Mouse (Mus musculus): ENCODE data around the gene Nfkbie. TPM values are rescaled to one million over a fixed set of nuclear protein-coding genes. Genes with fewer than 3 reads are reported as not detected.

The Nfkbie gene
- polyA plus RNA-seq, 1 experiment from 2014 or later, result 1.6 TPM

- Histone ChIP-seq H3K9me3 (ENCODE audit: control insufficient read depth, low read length) (no peaks in the 10 kb centered on the region), H3K27me3 (ENCODE audit: control insufficient read depth, insufficient read depth, low read length) (no peaks in the 10 kb centered on the region), H3K4me3 (ENCODE audit: low read depth, low read length) (no peak overlapping the region), H3K4me1 (replicated peaks; ENCODE audit: control insufficient read depth, insufficient read depth) (0 out of 2 replicates have a peak, but pooled peaks cover 5% of the 10 kb centered on the region), H3K9ac (ENCODE audit: low read length) (no peak overlapping the region), H3K4me2 (replicated peaks; ENCODE audit: low read depth) (no peak overlapping the region), H3K36me3 (ENCODE audit: control insufficient read depth, insufficient read depth, low read length) (no peaks in the 10 kb centered on the region), H3K27ac (replicated peaks) (0 out of 2 replicates have a peak overlapping the region, but pooled peaks have one; percentile 2)
- ATAC-seq (ENCODE audit: low FRiP score, low TSS enrichment) (no peak), DNase-seq (ENCODE audit: low spot score) (no peak)
- 55% methylated on average over 6 of the region's 6 CpGs for whole genome bisulfite sequencing
- no peak for TF ChIP-seq EP300 (optimal IDR thresholded peaks at IDR 0.05)
- TF ChIP-seq CTCF (IDR thresholded peaks at IDR 0.05; ENCODE audit: low read depth), result peak; percentile 79
Observed at GRCm38 (mm10) chr17:45582715-45583355, 27.3 kb downstream of the Nfkbie start.

GRCm38 (mm10) chr17:45584096-45584896 is 28.8 kb downstream of the Nfkbie start:
- DNase-seq (ENCODE audit: low spot score) (no peak), ATAC-seq (ENCODE audit: low FRiP score, low TSS enrichment) (peak; percentile 14; the same call in 1 of the 2 replicates)
- no peak overlapping the region for H3K4me3 ChIP-seq (ENCODE audit: low read depth, low read length)
- H3K4me2 ChIP-seq (replicated peaks; ENCODE audit: low read depth), result peak overlapping the region; percentile 5; the same call in 1 of the 2 replicates
- WGBS, result 43% methylated on average over 12 of the region's 12 CpGs
- no peaks in the 10 kb centered on the region for H3K27me3 ChIP-seq (ENCODE audit: control insufficient read depth, insufficient read depth, low read length)
- 0 out of 2 replicates have a peak, but pooled peaks cover 5% of the 10 kb centered on the region for H3K4me1 ChIP-seq (replicated peaks; ENCODE audit: control insufficient read depth, insufficient read depth)
- TF ChIP-seq EP300 (optimal IDR thresholded peaks at IDR 0.05) (no peak), CTCF (IDR thresholded peaks at IDR 0.05; ENCODE audit: low read depth) (0 out of 2 replicates have a peak, but pooled peaks have one; percentile 1)
- peak overlapping the region; percentile 41 for H3K9ac ChIP-seq (ENCODE audit: low read length)
- no peaks in the 10 kb centered on the region; the same call in 1 of the 2 replicates for H3K36me3 ChIP-seq (ENCODE audit: control insufficient read depth, insufficient read depth, low read length)
- peak overlapping the region; percentile 89 for H3K27ac ChIP-seq (replicated peaks)
- no peaks in the 10 kb centered on the region for H3K9me3 ChIP-seq (ENCODE audit: control insufficient read depth, low read length)

- ATAC-seq (ENCODE audit: low FRiP score, low TSS enrichment), result peak; percentile 45; the same call in 1 of the 2 replicates
- H3K4me3 ChIP-seq (ENCODE audit: low read depth, low read length), result no peak overlapping the region
- H3K36me3 ChIP-seq (ENCODE audit: control insufficient read depth, insufficient read depth, low read length), result peaks cover 6% of the 10 kb centered on the region
- TF ChIP-seq EP300 (optimal IDR thresholded peaks at IDR 0.05), result no peak
- peak; percentile 90 for TF ChIP-seq CTCF (IDR thresholded peaks at IDR 0.05; ENCODE audit: low read depth)
- no peaks in the 10 kb centered on the region for H3K9me3 ChIP-seq (ENCODE audit: control insufficient read depth, low read length)
- H3K4me2 ChIP-seq (replicated peaks; ENCODE audit: low read depth), result no peak overlapping the region
- DNase-seq (ENCODE audit: low spot score), result peak; percentile 77
- 0 out of 2 replicates have a peak, but pooled peaks cover 5% of the 10 kb centered on the region for H3K4me1 ChIP-seq (replicated peaks; ENCODE audit: control insufficient read depth, insufficient read depth)
- 38% methylated on average over 14 of the region's 14 CpGs for WGBS
- H3K27ac ChIP-seq (replicated peaks), result peak overlapping the region; percentile 89
- peak overlapping the region; percentile 41; the same call in 1 of the 2 replicates for H3K9ac ChIP-seq (ENCODE audit: low read length)
- H3K27me3 ChIP-seq (ENCODE audit: control insufficient read depth, insufficient read depth, low read length), result no peaks in the 10 kb centered on the region
Observed at GRCm38 (mm10) chr17:45584939-45585678, 29.6 kb downstream of the Nfkbie start.

DNA sequence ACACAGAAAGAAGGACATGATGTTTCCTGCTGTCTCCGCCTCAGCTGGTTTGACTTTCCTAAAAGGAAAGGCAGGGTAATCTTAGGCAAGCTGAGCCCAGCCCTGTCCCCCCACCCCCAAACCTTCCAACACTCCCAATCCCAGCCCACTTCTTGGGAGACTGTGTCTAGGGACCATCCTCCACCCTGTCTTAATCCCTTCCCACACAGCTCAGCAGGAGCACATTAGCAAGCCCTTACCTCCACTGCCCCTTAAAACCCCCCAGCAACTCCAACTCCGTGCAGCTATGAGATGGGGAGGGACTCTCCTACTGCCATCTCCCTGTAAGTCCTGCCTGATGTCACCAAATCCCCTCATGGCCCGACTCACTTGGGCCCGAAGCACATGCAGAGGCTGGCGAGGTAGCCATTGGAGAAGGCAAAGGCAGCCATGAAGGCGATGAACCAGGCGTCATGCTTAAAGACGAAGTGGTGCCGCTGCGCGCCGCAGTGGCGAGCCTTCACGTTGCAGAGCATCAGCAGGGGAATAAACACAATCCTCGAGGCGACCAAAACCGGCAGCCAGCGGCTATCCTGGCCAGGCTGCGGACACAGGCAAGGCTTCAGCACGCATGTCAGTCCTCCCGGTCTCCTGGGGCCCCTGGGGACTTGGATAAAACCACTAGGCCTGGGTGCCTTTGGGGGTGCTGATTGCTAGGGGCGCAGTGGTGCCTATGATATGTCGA is 30.4 kb downstream of the Nfkbie start:
- 0 out of 2 replicates have a peak overlapping the region, but pooled peaks have one; percentile 9 for H3K9ac ChIP-seq (ENCODE audit: low read length)
- TF ChIP-seq EP300 (optimal IDR thresholded peaks at IDR 0.05), result no peak
- no peak for TF ChIP-seq CTCF (IDR thresholded peaks at IDR 0.05; ENCODE audit: low read depth)
- ATAC-seq (ENCODE audit: low FRiP score, low TSS enrichment), result no peak

GRCm38 (mm10) chr17:45586449-45586837 is 30.9 kb downstream of the Nfkbie start:
- WGBS, result 98% methylated on average over 3 of the region's 3 CpGs

More for the DNA sequence above, 30.4 kb downstream of the Nfkbie start:
- Histone ChIP-seq H3K9me3 (ENCODE audit: control insufficient read depth, low read length) (no peaks in the 10 kb centered on the region), H3K36me3 (ENCODE audit: control insufficient read depth, insufficient read depth, low read length) (peaks cover 6% of the 10 kb centered on the region), H3K4me2 (replicated peaks; ENCODE audit: low read depth) (no peak overlapping the region), H3K27ac (replicated peaks) (peak overlapping the region; percentile 89), H3K4me3 (ENCODE audit: low read depth, low read length) (no peak overlapping the region), H3K27me3 (ENCODE audit: control insufficient read depth, insufficient read depth, low read length) (no peaks in the 10 kb centered on the region), H3K4me1 (replicated peaks; ENCODE audit: control insufficient read depth, insufficient read depth) (0 out of 2 replicates have a peak, but pooled peaks cover 5% of the 10 kb centered on the region)
- WGBS, result 75% methylated on average over 23 of the region's 23 CpGs
- no peak for DNase-seq (ENCODE audit: low spot score)

More at GRCm38 (mm10) chr17:45586449-45586837, 30.9 kb downstream of the Nfkbie start:
- Histone ChIP-seq H3K4me2 (replicated peaks; ENCODE audit: low read depth) (no peak overlapping the region), H3K9me3 (ENCODE audit: control insufficient read depth, low read length) (no peaks in the 10 kb centered on the region), H3K36me3 (ENCODE audit: control insufficient read depth, insufficient read depth, low read length) (peaks cover 6% of the 10 kb centered on the region), H3K9ac (ENCODE audit: low read length) (no peak overlapping the region), H3K27ac (replicated peaks) (peak overlapping the region; percentile 89; the same call in 1 of the 2 replicates), H3K4me3 (ENCODE audit: low read depth, low read length) (no peak overlapping the region), H3K27me3 (ENCODE audit: control insufficient read depth, insufficient read depth, low read length) (no peaks in the 10 kb centered on the region), H3K4me1 (replicated peaks; ENCODE audit: control insufficient read depth, insufficient read depth) (0 out of 2 replicates have a peak, but pooled peaks cover 5% of the 10 kb centered on the region)
- ATAC-seq (ENCODE audit: low FRiP score, low TSS enrichment), result no peak
- DNase-seq (ENCODE audit: low spot score), result no peak
- peak; percentile 63 for TF ChIP-seq CTCF (IDR thresholded peaks at IDR 0.05; ENCODE audit: low read depth)
- no peak for TF ChIP-seq EP300 (optimal IDR thresholded peaks at IDR 0.05)
